Mouse (Mus musculus): ENCODE results near the gene Cd248. TPM values are rescaled to one million over a fixed set of nuclear protein-coding genes. Genes with fewer than 3 reads are reported as not detected.

The Cd248 gene
- polyA plus RNA-seq, 1 experiment from 2014 or later, result 88.3 TPM

- H3K9ac ChIP-seq (replicated peaks; ENCODE audit: low read depth, low read length), result no peak overlapping the region
- WGBS, result 71% methylated on average over 19 of the region's 19 CpGs
- H3K36me3 ChIP-seq (ENCODE audit: control insufficient read depth, insufficient read depth, low read length), result peaks cover 30% of the 10 kb centered on the region
These were observed 42.0 kb downstream of the Cd248 start for GRCm38 (mm10) chr19:5109659-5110453.

GRCm38 (mm10) chr19:5113783-5114182, 45.9 kb downstream of the Cd248 start:
- H3K4me2 ChIP-seq (replicated peaks; ENCODE audit: low read depth, low read length), result no peak overlapping the region
- H3K36me3 ChIP-seq (ENCODE audit: control insufficient read depth, insufficient read depth, low read length), result peaks cover 28% of the 10 kb centered on the region
- H3K4me1 ChIP-seq (ENCODE audit: control insufficient read depth, insufficient read depth, low read length), result peaks cover 8% of the 10 kb centered on the region; the same call in 1 of the 2 replicates
- H3K9me3 ChIP-seq (ENCODE audit: control insufficient read depth, low read depth, low read length), result no peaks in the 10 kb centered on the region
- no peaks in the 10 kb centered on the region for H3K27me3 ChIP-seq (ENCODE audit: control insufficient read depth, insufficient read depth, low read length)
- H3K4me3 ChIP-seq (ENCODE audit: low read depth, low read length), result no peak overlapping the region
- no peak for ATAC-seq (ENCODE audit: insufficient number of reproducible peaks, insufficient read depth, low FRiP score, low read depth)
- 90% methylated on average over 7 of the region's 7 CpGs for WGBS
- H3K27ac ChIP-seq (ENCODE audit: low read length), result no peak overlapping the region
- no peak overlapping the region for H3K9ac ChIP-seq (replicated peaks; ENCODE audit: low read depth, low read length)

More at GRCm38 (mm10) chr19:5109659-5110453, 42.0 kb downstream of the Cd248 start:
- no peaks in the 10 kb centered on the region for H3K27me3 ChIP-seq (ENCODE audit: control insufficient read depth, insufficient read depth, low read length)
- no peak overlapping the region for H3K4me2 ChIP-seq (replicated peaks; ENCODE audit: low read depth, low read length)
- no peaks in the 10 kb centered on the region for H3K9me3 ChIP-seq (ENCODE audit: control insufficient read depth, low read depth, low read length)
- ATAC-seq (ENCODE audit: insufficient number of reproducible peaks, insufficient read depth, low FRiP score, low read depth), result no peak
- H3K4me3 ChIP-seq (ENCODE audit: low read depth, low read length), result no peak overlapping the region
- no peak overlapping the region; the same call in 1 of the 2 replicates for H3K27ac ChIP-seq (ENCODE audit: low read length)
- peaks cover 11% of the 10 kb centered on the region for H3K4me1 ChIP-seq (ENCODE audit: control insufficient read depth, insufficient read depth, low read length)

- peak overlapping the region; percentile 72 for H3K9ac ChIP-seq (replicated peaks; ENCODE audit: low read depth, low read length)
- peaks cover 8% of the 10 kb centered on the region; the same call in 1 of the 2 replicates for H3K4me1 ChIP-seq (ENCODE audit: control insufficient read depth, insufficient read depth, low read length)
- peak overlapping the region; percentile 88 for H3K4me3 ChIP-seq (ENCODE audit: low read depth, low read length)
- peak overlapping the region; percentile 86 for H3K27ac ChIP-seq (ENCODE audit: low read length)
- peak overlapping the region; percentile 78 for H3K4me2 ChIP-seq (replicated peaks; ENCODE audit: low read depth, low read length)
- H3K36me3 ChIP-seq (ENCODE audit: control insufficient read depth, insufficient read depth, low read length), result peaks cover 6% of the 10 kb centered on the region
- ATAC-seq (ENCODE audit: insufficient number of reproducible peaks, insufficient read depth, low FRiP score, low read depth), result peak; percentile 81
- H3K9me3 ChIP-seq (ENCODE audit: control insufficient read depth, low read depth, low read length), result no peaks in the 10 kb centered on the region
- H3K27me3 ChIP-seq (ENCODE audit: control insufficient read depth, insufficient read depth, low read length), result no peaks in the 10 kb centered on the region
- under 1% methylated on average over 83 of the region's 83 CpGs for WGBS
These were observed 49.9 kb downstream of the Cd248 start for GRCm38 (mm10) chr19:5117494-5118383.

GRCm38 (mm10) chr19:5118384-5118698, 50.5 kb downstream of the Cd248 start, which contains the start of gene Klc2:
Gene Klc2 (minus strand): TSS chr19:5118560.
- Histone ChIP-seq H3K27ac (ENCODE audit: low read length) (peak within 1 kb of the TSS; percentile 86), H3K27me3 (ENCODE audit: control insufficient read depth, insufficient read depth, low read length) (no peaks in the 10 kb centered on the region), H3K9ac (replicated peaks; ENCODE audit: low read depth, low read length) (peak within 1 kb of the TSS; percentile 72), H3K4me3 (ENCODE audit: low read depth, low read length) (peak within 1 kb of the TSS; percentile 88), H3K4me1 (ENCODE audit: control insufficient read depth, insufficient read depth, low read length) (peaks cover 8% of the 10 kb centered on the region; the same call in 1 of the 2 replicates), H3K36me3 (ENCODE audit: control insufficient read depth, insufficient read depth, low read length) (peaks cover 6% of the 10 kb centered on the region), H3K4me2 (replicated peaks; ENCODE audit: low read depth, low read length) (peak within 1 kb of the TSS; percentile 78), H3K9me3 (ENCODE audit: control insufficient read depth, low read depth, low read length) (no peaks in the 10 kb centered on the region)
- under 1% methylated on average over 18 of the region's 18 CpGs for WGBS
- ATAC-seq (ENCODE audit: insufficient number of reproducible peaks, insufficient read depth, low FRiP score, low read depth), result peak; percentile 94

Other genes with a start within 250 kb of the Cd248 start
- 55.4 and 55.8 TPM in 2 replicates for gene Ccs, start 228.7 kb upstream of the Cd248 start, polyA plus RNA-seq (2014; fragmentation: Nextera tagmentation; extraction: Ambion mirVana)
- 0.07 TPM in 1 of 2 replicates, not detected in the other for gene Ccdc87, start 228.7 kb upstream of the Cd248 start, polyA plus RNA-seq (2014; fragmentation: Nextera tagmentation; extraction: Ambion mirVana)
- 22.7 and 30.0 TPM in 2 replicates for gene Ctsf, start 212.9 kb upstream of the Cd248 start, polyA plus RNA-seq (2014; fragmentation: Nextera tagmentation; extraction: Ambion mirVana)
- gene Actn3, start 190.2 kb upstream of the Cd248 start, polyA plus RNA-seq (2014; fragmentation: Nextera tagmentation; extraction: Ambion mirVana), result 1.8 and 2.1 TPM in 2 replicates
- 9.9 and 10.2 TPM in 2 replicates for gene Zdhhc24, start 189.4 kb upstream of the Cd248 start, polyA plus RNA-seq (2014; fragmentation: Nextera tagmentation; extraction: Ambion mirVana)
- gene Bbs1, start 161.4 kb upstream of the Cd248 start, polyA plus RNA-seq (2014; fragmentation: Nextera tagmentation; extraction: Ambion mirVana), result 4.0 and 6.4 TPM in 2 replicates
- 90.1 and 93.8 TPM in 2 replicates for gene Dpp3, start 139.8 kb upstream of the Cd248 start, polyA plus RNA-seq (2014; fragmentation: Nextera tagmentation; extraction: Ambion mirVana)
- 1.5 and 1.6 TPM in 2 replicates for gene Peli3, start 125.0 kb upstream of the Cd248 start, polyA plus RNA-seq (2014; fragmentation: Nextera tagmentation; extraction: Ambion mirVana)
- gene Mrpl11, start 105.9 kb upstream of the Cd248 start, polyA plus RNA-seq (2014; fragmentation: Nextera tagmentation; extraction: Ambion mirVana), result 107 and 115 TPM in 2 replicates
- 0.26 and 0.50 TPM in 2 replicates for gene Npas4, start 77.8 kb upstream of the Cd248 start, polyA plus RNA-seq (2014; fragmentation: Nextera tagmentation; extraction: Ambion mirVana)
- gene Slc29a2, start 44.2 kb upstream of the Cd248 start, polyA plus RNA-seq (2014; fragmentation: Nextera tagmentation; extraction: Ambion mirVana), result 3.5 and 4.7 TPM in 2 replicates
- gene B4gat1, start 29.3 kb upstream of the Cd248 start, polyA plus RNA-seq (2014; fragmentation: Nextera tagmentation; extraction: Ambion mirVana), result 40.5 and 45.4 TPM in 2 replicates
- gene AC124502.3, start 29.2 kb upstream of the Cd248 start, polyA plus RNA-seq (2014; fragmentation: Nextera tagmentation; extraction: Ambion mirVana), result 0.55 and 1.8 TPM in 2 replicates
- 43.4 and 45.3 TPM in 2 replicates for gene Brms1, start 26.7 kb upstream of the Cd248 start, polyA plus RNA-seq (2014; fragmentation: Nextera tagmentation; extraction: Ambion mirVana)
- 2.4 and 3.3 TPM in 2 replicates for gene Rin1, start 17.6 kb upstream of the Cd248 start, polyA plus RNA-seq (2014; fragmentation: Nextera tagmentation; extraction: Ambion mirVana)
- 6.4 and 7.7 TPM in 2 replicates for gene Tmem151a, start 17.5 kb downstream of the Cd248 start, polyA plus RNA-seq (2014; fragmentation: Nextera tagmentation; extraction: Ambion mirVana)
- 112 and 117 TPM in 2 replicates for gene Yif1a, start 20.5 kb downstream of the Cd248 start, polyA plus RNA-seq (2014; fragmentation: Nextera tagmentation; extraction: Ambion mirVana)
- gene Cnih2, start 30.4 kb downstream of the Cd248 start, polyA plus RNA-seq (2014; fragmentation: Nextera tagmentation; extraction: Ambion mirVana), result 25.8 and 27.3 TPM in 2 replicates
- gene Rab1b, start 39.0 kb downstream of the Cd248 start, polyA plus RNA-seq (2014; fragmentation: Nextera tagmentation; extraction: Ambion mirVana), result 253 TPM in 2 replicates
- 15.7 and 15.9 TPM in 2 replicates for gene Klc2, start 50.5 kb downstream of the Cd248 start, polyA plus RNA-seq (2014; fragmentation: Nextera tagmentation; extraction: Ambion mirVana)
- 23.5 and 23.7 TPM in 2 replicates for gene Pacs1, start 205.0 kb downstream of the Cd248 start, polyA plus RNA-seq (2014; fragmentation: Nextera tagmentation; extraction: Ambion mirVana)
- gene Sf3b2, start 227.4 kb downstream of the Cd248 start, polyA plus RNA-seq (2014; fragmentation: Nextera tagmentation; extraction: Ambion mirVana), result 325 and 343 TPM in 2 replicates
- 3.1 and 3.3 TPM in 2 replicates for gene Gal3st3, start 230.3 kb downstream of the Cd248 start, polyA plus RNA-seq (2014; fragmentation: Nextera tagmentation; extraction: Ambion mirVana)